Mouse (Mus musculus) urinary bladder, adult 18-20 months (tissue): ENCODE data around the gene Map3k14.

ENCODE experiments used
- DNase-seq, 2 experiments: peaks; one replicate each; pipeline ENCODE4 v3.0.0; 2022; ENCODE audit warnings: low spot score in 2 of 2, mixed read lengths in 2 of 2

Gene Map3k14

GRCm38 (mm10) chr11:103272888-103273287 lies 5.6 kb upstream of the Map3k14 start:
- no peak for DNase-seq

- DNase-seq = no peak
Observed at GRCm38 (mm10) chr11:103271979-103272378, 4.7 kb upstream of the Map3k14 start.

- DNase-seq = no peak
Observed at GRCm38 (mm10) chr11:103269426-103269825, 2.2 kb upstream of the Map3k14 start.

GRCm38 (mm10) chr11:103268905-103269304 lies 1.6 kb upstream of the Map3k14 start:
- no peak for DNase-seq

- DNase-seq = no peak
Observed at GRCm38 (mm10) chr11:103268350-103268749, 1.1 kb upstream of the Map3k14 start.

- DNase-seq = no peak
Observed at GRCm38 (mm10) chr11:103266729-103267345, 435 bp downstream of the Map3k14 start.

GRCm38 (mm10) chr11:103265856-103266255 lies 1.4 kb downstream of the Map3k14 start:
- no peak for DNase-seq

GRCm38 (mm10) chr11:103265211-103265610 lies 2.1 kb downstream of the Map3k14 start:
- DNase-seq = no peak

GRCm38 (mm10) chr11:103264427-103265005 lies 2.8 kb downstream of the Map3k14 start:
- DNase-seq = no peak

GRCm38 (mm10) chr11:103263551-103263950 lies 3.7 kb downstream of the Map3k14 start:
- DNase-seq = no peak

GRCm38 (mm10) chr11:103262412-103263267 lies 4.6 kb downstream of the Map3k14 start:
- peak; percentile 47 to 66 for DNase-seq

GRCm38 (mm10) chr11:103261671-103262411 lies 5.4 kb downstream of the Map3k14 start:
- no peak for DNase-seq

- DNase-seq = no peak
Observed at GRCm38 (mm10) chr11:103260515-103261192, 6.6 kb downstream of the Map3k14 start.

- no peak for DNase-seq
Observed at GRCm38 (mm10) chr11:103260034-103260433, 7.2 kb downstream of the Map3k14 start.

- no peak for DNase-seq
Observed at GRCm38 (mm10) chr11:103257938-103258481, 9.3 kb downstream of the Map3k14 start.

GRCm38 (mm10) chr11:103253605-103254004 lies 13.7 kb downstream of the Map3k14 start:
- no peak for DNase-seq

- no peak for DNase-seq
Observed at GRCm38 (mm10) chr11:103252380-103252779, 14.9 kb downstream of the Map3k14 start.

- DNase-seq = no peak
Observed at GRCm38 (mm10) chr11:103250324-103250723, 16.9 kb downstream of the Map3k14 start.

GRCm38 (mm10) chr11:103249509-103249908 lies 17.8 kb downstream of the Map3k14 start:
- no peak for DNase-seq

GRCm38 (mm10) chr11:103248837-103249236 lies 18.4 kb downstream of the Map3k14 start:
- DNase-seq = no peak

GRCm38 (mm10) chr11:103247504-103248177 lies 19.6 kb downstream of the Map3k14 start:
- DNase-seq = no peak
